Mouse (Mus musculus) brain, embryonic 14.5 days (tissue): ENCODE measurements at regions not wholly inside any gene's neighbourhood (a gene's known extent, or its start where the extent isn't known, plus 50 kb on each side); places are given as distances from the start of the nearest gene placed in this dataset.

Source experiments
- CTCF ChIP-seq: fragments of 200-500 bp; IDR thresholded peaks from 2 replicates; pipeline ENCODE4 v1.5.1; 2012; ENCODE audit warnings: inconsistent platforms, mild to moderate bottlenecking, moderate library complexity, borderline replicate concordance; ENCODE audit not compliant: insufficient read depth, insufficient read length; ENCODE audit errors: extremely low read depth
- POLR2A ChIP-seq: fragments of 200-500 bp; IDR thresholded peaks from 2 replicates; pipeline ENCODE4 v1.6.1; 2012; ENCODE audit warnings: mild to moderate bottlenecking, inconsistent platforms, borderline replicate concordance; ENCODE audit not compliant: poor library complexity, insufficient read depth, insufficient read length, severe bottlenecking; ENCODE audit errors: extremely low read depth

DNA sequence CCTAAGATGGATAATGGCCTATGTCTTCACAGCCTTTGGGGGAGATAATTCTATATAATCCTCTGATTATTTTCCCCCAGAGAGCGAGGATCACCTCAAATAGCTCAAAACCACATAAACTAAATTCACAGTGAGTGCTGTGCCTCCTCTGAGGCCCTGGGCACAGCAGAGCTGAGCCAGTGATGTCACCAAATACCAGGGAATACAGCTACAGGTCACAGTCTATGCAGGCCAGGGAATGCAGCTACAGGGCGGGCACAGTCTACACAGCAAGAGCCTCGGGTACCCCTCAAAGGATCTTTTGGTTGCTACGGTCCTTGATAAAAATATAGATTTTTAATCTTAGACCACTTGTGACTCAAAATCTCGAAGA is 211.4 kb downstream of the Tgfb2 start:
- TF ChIP-seq POLR2A: no peak
- no peak for TF ChIP-seq CTCF
